Mouse (Mus musculus): ENCODE measurements around the gene Glod4.

DNA sequence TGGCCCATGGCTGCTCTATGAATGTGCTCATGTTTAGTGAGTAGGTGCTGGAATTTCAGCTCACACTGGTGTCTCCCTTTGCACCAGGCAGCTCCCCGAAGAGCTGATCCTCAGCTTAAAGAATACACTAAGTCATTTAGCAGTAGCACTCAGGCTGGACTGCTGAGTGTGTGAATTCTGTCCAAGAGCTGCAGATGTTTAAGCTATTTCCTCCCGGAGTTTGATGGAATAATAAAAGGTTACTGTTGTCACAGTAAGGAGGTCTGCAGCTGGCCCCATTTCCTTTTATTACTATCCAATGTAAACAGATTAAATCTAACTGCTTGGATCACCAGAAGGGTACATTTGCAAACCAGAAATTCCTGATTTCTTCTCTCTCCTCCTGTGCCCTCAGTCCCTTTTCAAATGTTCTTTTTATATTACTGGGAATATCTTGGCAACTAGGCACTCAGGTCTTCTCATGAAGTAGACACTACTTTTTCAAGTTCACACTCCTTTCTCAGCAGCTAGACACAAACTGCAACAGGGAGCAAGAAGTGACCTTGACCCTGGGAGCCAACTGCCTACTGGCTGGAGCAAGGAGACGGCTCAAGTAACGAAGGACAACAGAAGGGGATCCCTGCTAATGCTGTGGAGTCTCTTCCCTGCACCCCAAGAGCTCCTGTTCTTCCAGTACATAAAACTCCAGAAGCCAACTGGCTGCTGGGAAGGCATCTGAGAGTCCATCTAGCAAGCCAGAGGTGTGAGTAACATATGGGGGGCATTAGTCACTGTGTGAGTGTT lies 144.1 kb downstream of the Glod4 start:
- no peak for TF ChIP-seq POLR2A (IDR thresholded peaks at IDR 0.05; ENCODE audit: low read depth, low read length)
- TF ChIP-seq CTCF (IDR thresholded peaks at IDR 0.05; ENCODE audit: extremely low read depth, insufficient read length, insufficient replicate concordance, low read depth, low read length), result no peak

All from small intestine, adult 2 months (tissue).